Mouse (Mus musculus) gastrocnemius, postnatal 25 days (tissue): Measurements from ENCODE around the gene Dhrs11. TPM values are rescaled to one million over a fixed set of nuclear protein-coding genes. Genes with fewer than 3 reads are reported as not detected.
"Not testable (repeated sequence)": the region's sequence is repeated elsewhere in the genome, so short reads cannot be mapped to it uniquely, and the experiment has no call there.

Source experiments
- DNase-seq: peaks from one replicate; pipeline ENCODE4 v3.0.0; 2022
- long read RNA-seq, 2 experiments: library from polyadenylated mRNA; stranded (forward); transcript quantifications; one replicate each; pipeline ENCODE4 v2.0.0; 2021
- total RNA-seq, 2 experiments: library from RNA; stranded (reverse); gene quantifications; 1 replicate in 1 of 2; 2 replicates in 1 of 2; pipeline ENCODE4 v1.2.3; 2021

Dhrs11 gene
- total RNA-seq, result 10 to 100 TPM; 34.1 to 35.2 TPM
- long read RNA-seq, experiment 1, transcript Dhrs11-201 (7 exons, 1,254 nt), result major isoform, 47 of 71 reads
- long read RNA-seq, experiment 1, partial matches to known transcripts, result 6 of 71 reads
- long read RNA-seq, experiment 1, other reads (novel, unspliced or antisense), result 18 of 71 reads
- long read RNA-seq, experiment 2, transcript Dhrs11-201 (7 exons, 1,254 nt), result major isoform, 36 of 52 reads
- long read RNA-seq, experiment 2, partial matches to known transcripts, result 4 of 52 reads
- long read RNA-seq, experiment 2, other reads (novel, unspliced or antisense), result 12 of 52 reads

DNA sequence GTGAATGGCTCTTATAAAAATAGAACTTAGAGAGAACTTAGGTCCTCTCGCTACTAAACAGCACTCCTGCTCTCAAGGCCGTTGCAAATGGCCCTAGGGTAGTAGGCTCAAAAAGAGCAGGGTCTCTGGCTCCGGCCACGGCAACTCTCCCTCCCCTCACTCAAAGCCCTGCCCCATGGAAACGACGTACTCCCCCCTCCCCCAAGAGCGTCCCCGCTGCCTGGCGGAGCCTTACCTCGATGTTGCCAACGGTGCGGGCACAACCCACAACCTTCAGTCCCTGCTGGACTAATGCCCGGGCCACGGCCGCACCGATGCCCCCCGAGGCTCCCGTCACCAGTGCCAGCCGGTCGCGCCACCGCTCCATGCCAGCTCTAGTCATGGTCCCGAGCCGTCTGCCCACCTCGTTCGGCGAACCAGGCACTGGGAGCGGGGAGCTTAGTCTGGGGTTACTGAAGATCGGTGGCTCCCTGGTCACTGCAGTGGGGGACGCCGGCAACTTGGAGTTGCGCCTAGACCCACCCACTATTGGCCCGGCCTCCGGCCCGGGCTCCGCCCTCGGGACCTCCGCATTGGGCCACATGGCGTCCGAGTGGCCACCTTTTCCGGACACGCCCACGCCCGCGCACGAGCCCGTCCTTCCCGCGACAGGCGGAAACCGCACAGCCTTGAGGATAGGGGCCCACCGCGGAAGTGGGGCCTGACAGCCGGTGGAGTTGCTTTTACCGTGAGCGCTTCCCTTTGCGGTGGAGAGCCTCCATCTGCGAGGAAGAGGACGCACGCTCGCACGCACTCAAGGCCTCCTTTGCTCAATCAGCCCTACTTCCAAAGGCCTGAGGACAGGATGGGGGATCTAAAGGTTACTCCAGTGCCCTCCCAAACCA lies at the start of gene Dhrs11:
Gene Dhrs11, minus strand, starts transcription at position 479 of the 884 bp plus-strand sequence.
- DNase-seq, result peak; percentile 96

DNA sequence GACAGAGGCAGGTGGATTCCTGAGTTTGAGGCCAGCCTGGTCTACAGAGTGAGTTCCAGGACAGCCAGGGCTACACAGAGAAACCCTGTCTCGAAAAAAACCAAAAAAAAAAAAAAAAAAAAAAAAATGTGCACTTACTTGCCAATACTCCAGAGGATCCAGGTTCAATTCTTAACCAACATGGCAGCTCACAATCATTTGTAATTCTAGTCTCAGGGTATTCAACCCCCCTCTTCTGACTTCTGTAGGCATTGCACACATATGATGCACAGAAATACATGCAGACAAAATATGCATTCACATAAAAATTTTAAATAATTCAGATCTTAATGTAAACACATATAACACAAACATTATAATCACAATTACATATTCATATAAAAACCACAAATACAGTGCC lies 47.2 kb upstream of the Dhrs11 start:
- not testable (repeated sequence) for DNase-seq

DNA sequence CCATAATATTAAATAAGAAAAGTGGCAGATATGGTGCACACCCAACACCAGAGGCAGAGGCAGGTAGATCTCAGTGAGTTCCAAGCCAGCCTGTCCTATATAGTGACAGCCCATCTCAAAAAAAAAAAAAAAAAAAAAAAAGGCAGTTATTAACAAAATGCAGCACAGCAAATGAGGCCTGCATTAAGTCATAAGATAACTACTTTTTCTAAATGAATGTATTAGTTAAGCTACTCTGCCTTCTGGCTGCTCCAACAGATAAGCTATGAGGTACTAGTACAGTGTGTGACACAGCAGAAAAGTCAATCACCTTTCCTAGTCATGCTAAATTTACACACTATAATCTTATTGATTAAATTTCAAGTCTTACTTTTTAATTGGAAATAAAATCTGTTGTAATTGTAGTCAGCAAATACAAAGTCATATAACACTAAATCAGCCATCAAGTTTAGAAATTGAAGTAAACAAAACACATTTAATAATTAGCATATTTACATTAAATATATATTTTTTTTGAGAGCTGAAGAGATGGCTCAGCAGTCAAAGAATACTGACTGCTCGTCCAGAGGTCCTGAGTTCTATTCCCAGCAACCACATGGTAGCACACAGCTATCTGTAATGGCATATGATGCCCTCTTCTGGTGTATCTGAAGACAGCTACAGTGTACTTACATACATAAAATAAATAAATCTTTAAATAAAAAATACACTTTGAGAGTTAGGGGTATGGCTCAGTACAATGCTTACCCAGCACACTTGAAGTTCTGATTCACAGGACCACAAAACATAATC lies 44.4 kb upstream of the Dhrs11 start:
- DNase-seq, result no peak

DNA sequence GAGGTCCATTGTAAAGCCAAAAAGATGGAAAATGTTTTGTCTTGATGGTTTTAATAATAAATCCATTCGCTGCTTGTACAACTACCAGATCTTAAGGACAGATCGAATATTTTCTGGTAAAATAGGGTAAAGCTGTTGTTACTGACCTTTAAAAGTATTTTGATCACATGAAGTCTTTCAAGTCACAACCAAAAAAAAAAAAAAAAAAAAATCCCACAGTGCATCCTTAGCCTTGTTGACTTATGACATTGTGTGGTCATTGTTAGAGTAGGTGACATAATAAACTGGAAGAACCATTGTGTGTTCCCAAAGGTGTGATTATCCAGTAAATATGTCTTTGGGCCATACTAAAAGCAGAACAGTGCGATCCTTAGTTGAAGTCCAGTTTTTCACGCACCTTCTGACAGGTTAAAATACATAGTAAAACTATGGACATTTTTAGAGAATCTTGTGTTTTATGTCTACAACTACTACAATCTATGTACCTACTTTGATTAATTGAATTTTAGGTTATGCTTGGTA lies 42.8 kb upstream of the Dhrs11 start:
- no peak for DNase-seq

DNA sequence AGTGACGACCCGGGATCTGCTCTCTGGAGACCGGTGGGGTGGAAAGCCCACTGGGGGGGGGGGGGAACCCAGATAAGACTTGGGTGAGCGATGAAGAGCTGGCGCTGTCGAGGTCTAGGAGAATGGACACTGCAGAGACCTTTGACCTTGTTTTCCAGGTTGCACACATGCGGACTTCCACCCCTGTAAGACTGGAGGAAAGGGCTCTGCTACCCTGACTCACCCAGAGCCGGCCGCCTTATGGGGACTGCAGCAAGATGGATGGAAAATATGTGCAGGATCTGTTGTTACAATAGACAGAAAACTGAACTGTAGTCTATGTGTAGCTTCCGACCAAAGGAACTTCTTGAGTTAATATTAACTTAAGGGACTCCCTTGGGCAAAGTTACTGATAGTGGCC lies 42.3 kb upstream of the Dhrs11 start:
- no peak for DNase-seq

DNA sequence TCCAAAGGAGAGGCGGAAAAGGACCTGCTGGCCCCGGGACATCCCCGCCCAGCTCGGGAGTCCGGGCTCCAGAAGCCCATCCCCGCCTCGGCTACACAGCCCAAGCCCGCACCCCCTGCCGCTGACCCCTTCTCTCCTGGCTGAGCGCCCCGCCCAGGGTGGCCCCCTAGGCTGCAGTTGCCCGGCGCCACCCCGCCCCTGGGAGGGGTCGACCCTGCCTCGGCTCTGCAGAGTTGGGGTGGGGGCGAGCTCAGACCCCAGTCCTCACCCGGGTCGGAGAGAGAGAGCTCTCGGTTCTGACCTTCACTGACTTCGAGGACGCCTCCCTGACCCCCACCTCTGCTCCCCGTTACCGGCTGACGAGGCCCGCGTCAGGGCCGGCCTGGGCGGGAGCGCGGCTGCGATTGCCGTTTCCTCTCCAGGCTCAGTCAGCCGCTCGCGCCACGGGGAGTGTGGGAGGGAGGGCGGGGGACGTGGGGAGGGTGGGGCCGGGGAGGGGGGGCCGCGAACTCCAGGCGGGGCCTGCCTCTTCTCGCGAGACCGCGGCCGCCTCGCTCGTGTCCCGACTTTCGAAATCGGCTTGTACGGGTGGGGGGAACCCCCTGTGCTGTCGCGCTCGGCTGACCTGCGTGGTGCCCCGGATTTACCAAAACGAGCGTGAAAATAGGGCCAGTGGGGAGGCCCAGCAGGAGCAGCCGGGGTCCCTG lies 41.7 kb upstream of the Dhrs11 start, which contains the start of gene Ggnbp2:
Gene Ggnbp2, minus strand, starts transcription at position 481 of the 707 bp plus-strand sequence.
- DNase-seq, result peak; percentile 94

DNA sequence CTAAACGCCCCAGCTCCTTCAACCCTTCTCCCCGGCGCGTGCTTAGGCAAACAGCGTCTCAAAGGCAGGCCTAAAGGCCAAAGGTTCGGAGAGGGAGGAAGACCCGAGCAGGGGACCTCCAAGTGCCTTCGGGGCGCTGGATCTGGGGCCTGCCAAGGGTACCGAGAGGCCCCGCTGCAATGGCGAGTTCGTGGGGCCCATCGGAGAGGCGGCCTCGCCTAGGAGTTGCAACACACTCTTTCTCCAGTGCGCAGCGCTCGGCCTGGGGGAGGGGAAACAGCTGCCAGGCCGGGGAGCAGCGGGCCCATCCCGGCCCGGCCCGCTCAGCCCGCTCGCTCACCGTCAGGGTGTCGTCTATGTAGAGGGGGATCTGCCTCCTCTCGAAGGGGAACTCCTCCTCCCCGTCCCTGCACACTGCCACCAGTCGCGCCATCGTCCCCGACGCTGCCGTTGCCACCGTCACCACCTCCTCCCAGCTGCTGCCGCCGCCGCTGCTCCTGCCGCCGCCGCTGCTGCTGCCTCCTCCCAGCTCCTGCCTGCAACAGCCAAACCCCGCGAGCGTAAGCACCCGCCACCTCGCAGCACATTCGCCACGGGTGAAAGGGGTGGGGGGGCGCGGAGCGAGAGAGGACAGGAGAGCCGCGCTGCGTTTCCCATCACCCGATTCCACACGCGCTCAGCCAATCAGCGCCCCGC lies 40.9 kb upstream of the Dhrs11 start:
- DNase-seq, result peak; percentile 97

DNA sequence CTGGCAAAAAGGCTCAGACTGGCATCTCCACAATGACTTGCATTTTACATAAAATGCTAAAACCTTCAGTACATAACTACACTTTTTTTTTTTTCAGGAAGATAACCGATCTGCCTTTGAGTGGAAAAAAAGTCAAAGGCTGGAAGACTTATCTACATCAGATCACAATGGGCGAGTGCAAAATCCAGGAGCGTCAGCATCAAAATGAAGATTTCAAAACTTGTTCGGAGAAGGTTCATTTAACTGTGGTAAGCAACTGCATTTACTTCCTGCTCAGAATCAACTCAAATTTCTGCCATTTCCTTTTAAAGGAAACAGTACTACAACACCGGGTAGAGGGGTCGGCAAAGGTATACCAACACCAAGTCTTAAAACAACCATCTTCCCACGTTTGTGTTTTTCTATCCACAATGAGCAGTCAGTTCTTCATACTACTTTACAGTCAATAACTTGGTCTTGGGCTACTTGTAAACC lies 40.0 kb upstream of the Dhrs11 start:
- no peak for DNase-seq

DNA sequence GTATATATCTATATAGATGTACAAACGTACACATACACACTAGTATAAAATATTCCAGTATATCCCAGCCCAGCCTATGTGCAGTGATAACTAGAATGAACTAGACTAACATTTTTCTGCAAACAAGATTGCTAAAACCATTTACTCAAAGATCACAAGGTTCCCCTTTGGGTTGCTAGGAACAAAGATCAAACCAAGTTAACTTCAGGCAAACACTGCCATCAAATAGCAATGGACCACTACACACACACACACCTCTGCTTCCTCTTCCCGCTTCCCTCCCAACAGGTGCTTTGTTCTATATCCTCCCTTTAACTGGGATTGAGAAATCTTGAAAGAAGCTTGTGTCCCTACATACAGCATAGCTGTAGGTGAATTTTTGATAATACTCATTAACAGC lies 38.8 kb upstream of the Dhrs11 start:
- DNase-seq, result no peak

DNA sequence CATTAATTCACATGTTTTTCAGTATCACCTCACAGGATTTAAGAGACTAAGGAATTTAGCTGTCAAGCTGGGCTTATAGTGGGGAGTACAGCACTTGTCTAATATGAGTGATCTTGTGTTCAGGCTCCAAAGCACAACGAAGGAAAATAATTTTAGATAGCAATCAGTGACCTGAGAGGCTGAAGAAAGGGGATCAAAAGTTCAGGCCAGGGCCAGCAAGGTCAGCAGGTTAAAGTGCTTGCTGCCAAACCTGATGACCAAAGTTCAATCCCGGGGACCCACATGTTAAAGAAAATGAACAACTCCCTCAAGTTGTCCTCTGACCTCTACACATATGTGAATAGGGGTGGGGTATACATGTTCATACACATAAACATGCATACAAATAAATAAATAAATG lies 36.5 kb upstream of the Dhrs11 start:
- DNase-seq, result no peak

DNA sequence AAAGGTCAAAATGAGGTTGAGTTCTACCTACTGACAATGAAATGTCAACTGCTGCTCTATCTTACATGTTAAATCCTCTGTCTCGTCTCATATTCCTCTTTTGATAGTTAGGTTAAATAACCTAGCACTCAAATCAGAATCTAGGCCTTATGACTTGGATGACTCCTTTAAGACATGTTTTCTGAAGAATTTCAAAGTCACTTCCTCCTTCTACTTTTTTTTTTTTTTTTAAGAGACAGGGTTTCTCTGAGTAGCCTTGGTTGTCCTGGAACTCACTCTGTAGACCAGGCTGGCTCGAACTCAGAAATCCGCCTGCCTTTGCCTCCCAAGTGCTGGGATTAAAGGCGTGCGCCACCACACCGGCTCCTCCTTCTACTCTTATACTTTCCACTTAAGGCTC lies 26.5 kb upstream of the Dhrs11 start:
- no peak for DNase-seq

DNA sequence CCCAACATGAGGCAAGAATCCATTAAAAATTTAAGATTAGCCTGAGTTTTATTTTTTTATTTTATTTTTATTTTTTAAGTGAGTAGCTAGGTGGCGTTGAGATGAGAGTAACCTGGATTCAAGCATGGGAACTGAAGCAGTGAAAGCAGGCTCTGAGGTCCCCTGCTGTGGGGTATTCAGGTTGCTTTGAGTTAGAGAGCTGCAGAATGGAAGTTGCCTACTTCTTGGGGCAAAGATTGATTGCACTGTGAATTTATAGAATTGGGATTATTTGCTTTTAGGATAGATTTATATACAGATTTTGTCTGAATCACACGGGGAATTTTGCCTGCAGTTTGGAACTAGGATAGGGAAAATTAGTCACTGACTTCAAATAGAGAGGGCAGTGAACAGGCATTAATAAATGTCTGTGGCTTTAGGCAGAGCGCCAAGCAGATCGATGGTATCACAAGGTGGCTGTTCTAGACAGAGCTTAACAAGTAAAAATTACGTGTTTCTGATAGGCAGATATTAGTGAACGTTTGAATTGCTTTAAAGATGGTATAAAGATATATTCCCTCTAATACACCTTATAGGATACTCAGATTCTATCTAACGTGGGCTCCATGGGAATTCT lies 18.8 kb upstream of the Dhrs11 start:
- no peak for DNase-seq

DNA sequence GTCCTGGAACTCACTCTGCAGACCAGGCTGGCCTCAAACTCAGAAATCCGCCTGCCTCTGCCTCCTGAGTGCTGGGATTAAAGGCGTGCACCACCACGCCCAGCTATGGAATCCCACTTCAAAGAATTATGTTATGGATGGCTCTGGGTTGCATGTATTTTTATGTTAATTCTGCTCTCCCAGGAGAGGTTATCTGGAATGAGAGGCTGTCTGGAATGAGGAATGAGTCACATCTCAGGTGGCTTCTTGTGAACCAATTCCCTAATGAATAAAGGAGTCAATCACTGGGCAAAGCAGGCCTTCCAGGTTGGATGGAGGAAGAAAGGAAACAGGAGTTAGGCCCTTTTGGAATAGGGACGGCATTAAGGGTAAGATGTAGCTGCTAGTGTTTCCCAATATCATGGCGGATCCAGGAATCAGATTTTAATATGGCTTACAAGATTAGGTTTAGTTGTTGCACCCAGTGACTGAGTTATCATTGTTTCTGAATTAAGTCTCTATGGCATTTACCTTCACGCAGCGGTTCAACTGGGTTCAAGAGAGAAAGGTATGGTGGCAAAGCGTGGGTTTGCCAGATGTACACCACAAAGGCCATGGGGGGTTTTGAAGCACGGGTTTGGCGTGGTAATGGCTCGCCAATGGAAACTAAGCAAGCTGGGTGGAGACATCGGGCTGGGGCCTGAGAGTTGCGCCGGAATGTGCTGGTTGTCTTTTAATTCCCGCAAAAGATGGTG lies 18.1 kb upstream of the Dhrs11 start:
- DNase-seq, result no peak

DNA sequence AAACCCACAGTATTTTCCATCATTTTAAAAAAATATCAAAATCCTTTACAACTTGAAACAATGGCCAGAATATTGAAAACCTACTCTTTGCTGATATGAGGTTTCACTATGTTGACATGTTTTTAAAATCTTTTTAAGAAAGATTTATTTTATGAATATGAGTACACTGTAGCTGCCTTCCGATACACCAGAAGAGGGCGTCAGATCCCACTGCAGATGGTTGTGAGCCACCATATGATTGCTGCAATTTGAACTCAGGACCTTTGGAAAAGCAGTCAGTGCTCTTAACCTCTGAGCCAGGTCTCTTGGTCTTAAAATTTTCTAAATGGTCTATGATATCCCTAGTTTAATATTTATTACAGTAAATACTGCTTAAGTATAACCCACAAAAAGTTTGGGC lies 10.5 kb upstream of the Dhrs11 start:
- no peak for DNase-seq

DNA sequence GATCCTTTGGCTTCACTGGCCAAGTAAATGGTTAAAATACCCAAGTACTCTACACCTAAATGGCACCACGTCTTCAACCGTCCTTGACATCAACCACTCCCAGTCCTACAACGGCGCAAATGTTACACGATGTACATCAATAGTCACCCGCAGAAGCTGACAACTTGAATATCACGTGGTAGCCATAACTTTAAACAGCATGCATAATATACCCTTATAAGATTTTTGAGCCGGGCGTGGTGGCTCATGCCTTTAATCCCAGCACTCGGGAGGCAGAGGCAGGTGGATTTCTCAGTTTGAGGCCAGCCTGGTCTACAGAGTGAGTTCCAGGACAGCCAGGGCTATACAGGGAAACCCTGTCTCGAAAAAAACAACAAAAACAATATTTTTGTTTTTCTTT lies 701 bp upstream of the Dhrs11 start:
- not testable (repeated sequence) for DNase-seq

DNA sequence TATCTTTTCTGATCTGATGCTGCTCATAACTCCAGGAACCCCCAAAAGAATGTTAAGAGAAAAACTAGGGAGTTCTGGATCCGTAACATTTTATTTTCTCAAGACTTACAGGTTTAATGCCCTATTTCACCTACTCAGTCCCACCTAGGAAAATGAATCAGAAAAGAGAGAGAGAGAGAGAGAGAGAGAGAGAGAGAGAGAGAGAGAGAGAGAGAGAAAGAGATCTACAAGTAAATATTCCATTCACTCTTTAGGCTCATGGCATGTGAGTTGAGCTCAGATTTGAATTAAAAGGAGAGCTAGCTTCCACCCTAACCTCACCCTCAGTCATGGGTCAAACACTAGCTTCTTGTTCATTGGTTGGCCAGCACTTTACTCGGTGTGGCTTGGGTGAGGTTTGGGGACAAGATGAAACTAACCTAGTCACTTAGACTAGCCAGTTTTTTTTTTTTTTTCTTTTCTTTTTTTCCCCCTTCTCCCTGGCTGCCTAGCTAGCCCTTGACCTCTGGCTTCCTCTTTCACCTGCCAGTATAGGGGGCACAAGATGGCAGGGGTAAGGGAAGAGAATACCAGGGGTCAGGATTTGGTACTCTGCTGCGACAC lies 792 bp downstream of the Dhrs11 start:
- no peak for DNase-seq

DNA sequence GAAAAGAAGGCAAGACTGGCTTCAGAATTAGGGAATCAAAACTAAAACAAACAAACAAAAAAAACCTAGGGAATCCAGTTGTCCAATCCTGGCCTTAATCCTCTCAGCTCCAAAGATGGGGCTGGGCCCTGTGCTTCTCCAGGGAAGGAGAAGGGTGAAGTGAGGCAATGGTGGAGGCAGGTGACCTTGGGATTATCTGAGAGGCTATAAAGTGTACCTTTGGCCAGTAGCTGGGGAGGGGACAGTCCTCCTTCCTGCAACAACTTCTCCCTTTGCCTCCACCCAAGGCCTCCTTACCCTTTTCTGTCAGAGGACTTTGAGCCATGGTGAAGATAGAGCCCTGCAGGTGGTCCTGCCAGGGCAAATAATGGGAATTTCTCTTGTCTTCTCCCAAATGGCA lies 1.3 kb downstream of the Dhrs11 start:
- DNase-seq, result no peak

DNA sequence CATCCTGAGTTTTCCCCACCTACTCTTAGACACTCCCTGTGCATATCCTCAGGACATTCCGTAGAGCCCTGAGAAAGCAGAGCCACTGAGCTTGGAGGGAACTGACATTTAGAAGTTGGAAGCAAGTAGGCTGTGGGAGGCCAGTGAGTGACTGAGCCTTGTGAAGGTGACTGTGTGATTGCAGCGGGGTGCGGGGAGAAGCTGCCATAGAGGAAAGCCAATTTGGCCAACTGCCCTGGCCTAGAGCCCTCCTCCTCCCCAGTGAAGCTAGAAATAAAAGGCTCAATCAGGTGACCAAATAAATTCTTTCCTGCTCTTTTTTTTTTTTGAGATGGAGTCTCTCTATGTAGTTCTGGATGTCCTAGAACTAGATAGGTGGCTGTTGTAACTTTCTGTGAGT lies 2.6 kb downstream of the Dhrs11 start:
- DNase-seq, result peak; percentile 83

DNA sequence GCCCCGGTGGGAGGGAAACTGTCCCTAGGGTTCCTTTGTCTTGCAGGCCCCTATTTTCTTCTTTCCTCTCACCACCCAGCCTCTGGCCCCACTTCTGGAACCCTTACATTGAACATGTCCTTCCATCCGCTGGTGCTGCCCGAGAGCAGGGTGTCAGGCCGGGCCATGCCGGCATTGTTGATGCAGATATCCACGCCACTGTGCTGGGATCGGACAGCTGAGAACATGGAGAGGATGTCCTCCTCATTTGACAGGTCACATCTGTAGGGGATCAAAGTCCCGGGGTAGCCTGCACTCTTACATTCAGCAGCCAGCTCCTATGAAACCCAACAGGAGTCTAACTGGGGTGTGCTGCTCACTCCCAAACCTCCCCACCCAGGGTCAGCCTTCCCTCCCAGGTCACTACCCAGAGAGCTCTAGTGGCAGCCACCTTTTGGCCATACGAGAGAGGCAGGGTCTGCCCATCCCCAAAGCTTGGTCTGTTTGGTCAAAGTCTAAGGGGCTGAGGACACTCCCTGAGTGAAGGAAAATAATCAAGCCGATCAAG lies 3.5 kb downstream of the Dhrs11 start:
- DNase-seq, result no peak
